Mouse (Mus musculus) midbrain, embryonic 10.5 days (tissue): ENCODE measurements around the gene Rdh19. TPM values are rescaled to one million over a fixed set of nuclear protein-coding genes. Genes with fewer than 3 reads are reported as not detected.
"Not testable (repeated sequence)": the region's sequence is repeated elsewhere in the genome, so short reads cannot be mapped to it uniquely, and the experiment has no call there.

Experiments used
- DNase-seq: peaks from one replicate; pipeline ENCODE4 v3.0.0-alpha.2; 2017; ENCODE audit warnings: low spot score
- H3K27ac ChIP-seq: fragments of 300-500 bp; sonication (generic); replicated peaks from 2 replicates; pipeline ENCODE4 v1.5.1; 2016; ENCODE audit warnings: mild to moderate bottlenecking
- H3K27me3 ChIP-seq: fragments of 300-500 bp; sonication (generic); 2 replicates; pipeline ENCODE4 v1.6.1; 2016; ENCODE audit warnings: low read depth, mild to moderate bottlenecking; ENCODE audit not compliant: poor library complexity, severe bottlenecking
- H3K36me3 ChIP-seq: fragments of 300-500 bp; sonication (generic); 2 replicates; pipeline ENCODE4 v1.6.1; 2016; ENCODE audit warnings: mild to moderate bottlenecking, moderate library complexity
- H3K4me1 ChIP-seq: fragments of 300-500 bp; sonication (generic); 2 replicates; pipeline ENCODE4 v1.6.1; 2016
- H3K4me3 ChIP-seq: fragments of 300-500 bp; sonication (generic); 2 replicates; pipeline ENCODE4 v1.5.1; 2016; ENCODE audit warnings: mild to moderate bottlenecking, moderate library complexity
- H3K9me3 ChIP-seq: fragments of 300-500 bp; sonication (generic); replicated peaks from 2 replicates; pipeline ENCODE4 v1.6.1; 2016; ENCODE audit warnings: mild to moderate bottlenecking
- WGBS: fragments of 180-500 bp; shearing (Covaris S2); methylation state at CpG from one replicate; pipeline ENCODE4 v1.1.7; 2016; 5-methylcytosine and 5-hydroxymethylcytosine counted together
- polyA plus RNA-seq: library from polyadenylated mRNA; unstranded; fragments of >200 nt; fragmentation: Nextera tagmentation; extraction: Ambion mirVana; gene quantifications from 2 replicates; pipeline ENCODE4 v1.2.1, GENCODE M21; 2016

The Rdh19 gene
- polyA plus RNA-seq, 1 experiment from 2014 or later: not detected

DNA sequence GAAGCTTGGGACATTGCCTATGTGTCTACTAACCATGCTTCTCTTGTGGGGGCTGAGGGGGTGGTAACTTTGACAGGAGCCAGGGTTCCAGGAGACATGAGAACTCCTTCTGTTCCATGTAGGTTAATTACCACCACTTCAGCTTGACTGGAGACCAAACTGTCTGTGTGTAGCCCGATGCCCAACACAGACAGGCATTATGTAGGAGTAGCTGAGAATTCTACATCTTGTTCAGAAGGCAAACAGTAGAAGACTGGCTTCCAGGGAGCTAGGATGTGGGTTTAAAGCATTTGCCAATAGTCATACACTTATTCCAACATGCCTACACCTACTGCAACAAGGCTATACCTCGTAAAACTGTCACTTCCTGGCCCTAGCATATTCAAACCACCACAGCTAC is 11.2 kb upstream of the Rdh19 start:
- no peaks in the 10 kb centered on the region for H3K36me3 ChIP-seq
- no peak for DNase-seq
- H3K27ac ChIP-seq: no peak overlapping the region
- WGBS: 88% methylated on average over 2 of the region's 2 CpGs
- H3K27me3 ChIP-seq: no peaks in the 10 kb centered on the region
- H3K4me1 ChIP-seq: no peaks in the 10 kb centered on the region
- H3K4me3 ChIP-seq: no peak overlapping the region
- H3K9me3 ChIP-seq: peaks cover 6% of the 10 kb centered on the region; the same call in 1 of the 2 replicates

DNA sequence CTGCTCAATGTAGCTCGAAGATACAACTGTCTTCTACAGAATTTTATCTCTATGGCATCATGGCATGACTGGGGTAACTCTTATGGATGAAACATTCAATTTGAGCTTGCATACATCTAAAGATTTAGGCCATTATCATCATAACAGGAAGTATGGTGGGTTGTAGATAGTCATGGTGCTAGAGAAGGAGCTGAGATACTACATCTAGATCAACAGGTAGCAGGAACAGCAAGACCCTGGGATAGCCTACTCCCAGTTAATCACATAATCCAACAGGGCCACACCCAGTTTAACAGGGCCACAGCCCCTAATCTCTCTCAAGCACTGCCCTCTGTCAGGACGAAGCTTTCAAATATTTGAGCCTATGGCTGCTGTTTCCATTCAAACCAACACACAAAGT is 9.0 kb upstream of the Rdh19 start:
- H3K4me1 ChIP-seq: no peaks in the 10 kb centered on the region
- H3K27me3 ChIP-seq: no peaks in the 10 kb centered on the region
- no peak for DNase-seq
- no peak overlapping the region for H3K4me3 ChIP-seq
- no peaks in the 10 kb centered on the region for H3K36me3 ChIP-seq
- 82% methylated on average over 2 of the region's 2 CpGs for whole genome bisulfite sequencing
- H3K27ac ChIP-seq: no peak overlapping the region
- peaks cover 6% of the 10 kb centered on the region; the same call in 1 of the 2 replicates for H3K9me3 ChIP-seq

DNA sequence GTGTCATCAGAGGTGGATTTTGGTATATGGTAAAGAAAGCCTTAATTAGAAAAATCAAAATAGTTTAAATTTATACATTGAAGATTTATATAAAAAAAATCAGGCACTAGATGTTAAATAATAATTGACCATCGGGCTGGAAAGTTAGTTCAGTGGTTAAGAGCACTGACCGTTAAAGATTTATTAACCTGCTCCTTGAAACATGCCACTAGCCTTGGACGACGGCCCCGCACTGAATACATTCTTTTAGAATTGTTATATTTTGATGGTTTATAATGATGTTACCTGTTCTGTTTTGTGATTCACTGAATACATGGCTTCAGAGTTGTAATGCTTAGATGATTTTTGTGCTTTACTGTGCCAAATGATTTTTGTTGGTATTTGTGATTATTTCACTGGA is 3.8 kb upstream of the Rdh19 start:
- not testable (repeated sequence) for H3K9me3 ChIP-seq, H3K4me1 ChIP-seq, H3K4me3 ChIP-seq, DNase-seq, H3K27ac ChIP-seq, H3K27me3 ChIP-seq, H3K36me3 ChIP-seq
- 93% methylated on average over 5 of the region's 5 CpGs for WGBS

DNA sequence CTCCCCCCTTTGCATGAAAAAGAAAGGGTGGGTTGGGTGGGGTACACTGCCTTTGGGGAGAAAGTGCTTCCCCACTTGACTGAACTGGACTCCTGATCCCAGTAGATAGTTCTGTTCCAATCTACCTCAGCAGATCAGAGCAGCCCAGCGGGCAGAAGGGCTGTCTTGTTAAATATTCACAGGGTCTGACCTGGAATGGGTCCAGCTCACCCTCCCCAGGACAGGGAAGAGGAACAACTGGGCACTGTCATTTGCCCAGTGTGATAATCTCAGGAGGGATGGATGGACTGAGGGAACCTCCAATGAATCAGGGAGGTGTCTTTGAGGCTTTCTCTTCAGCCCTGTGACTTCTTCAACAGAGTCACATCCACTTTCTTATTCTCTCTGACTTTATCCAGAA is 1.6 kb upstream of the Rdh19 start:
- no peaks in the 10 kb centered on the region for H3K4me1 ChIP-seq
- WGBS: 85% methylated on average over 1 of the region's 1 CpGs
- H3K4me3 ChIP-seq: no peak overlapping the region
- H3K27ac ChIP-seq: no peak overlapping the region
- H3K36me3 ChIP-seq: no peaks in the 10 kb centered on the region
- no peak for DNase-seq
- H3K9me3 ChIP-seq: no peaks in the 10 kb centered on the region
- H3K27me3 ChIP-seq: no peaks in the 10 kb centered on the region

DNA sequence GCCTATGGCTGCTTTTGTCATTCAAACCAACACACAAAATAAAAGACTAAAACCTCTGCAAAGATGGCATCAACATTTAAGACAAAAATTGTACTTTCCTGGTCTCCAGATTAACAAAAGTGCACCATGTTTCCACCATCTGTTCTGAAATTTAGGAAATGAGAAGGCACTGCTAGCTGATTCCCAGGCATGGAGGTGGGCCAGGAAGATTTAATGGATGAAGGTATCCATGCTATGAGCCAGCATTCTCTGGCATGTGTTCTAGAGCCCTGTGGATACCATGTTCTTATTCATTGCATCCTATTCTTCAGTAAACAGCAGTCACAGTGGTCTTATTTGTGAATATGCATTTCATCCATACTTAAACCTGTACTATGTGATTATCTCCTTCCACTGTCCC is 6.6 kb downstream of the Rdh19 start:
- H3K36me3 ChIP-seq: no peaks in the 10 kb centered on the region
- no peaks in the 10 kb centered on the region for H3K27me3 ChIP-seq
- no peak overlapping the region for H3K4me3 ChIP-seq
- no peaks in the 10 kb centered on the region for H3K9me3 ChIP-seq
- no peak for DNase-seq
- H3K4me1 ChIP-seq: no peaks in the 10 kb centered on the region
- H3K27ac ChIP-seq: no peak overlapping the region

DNA sequence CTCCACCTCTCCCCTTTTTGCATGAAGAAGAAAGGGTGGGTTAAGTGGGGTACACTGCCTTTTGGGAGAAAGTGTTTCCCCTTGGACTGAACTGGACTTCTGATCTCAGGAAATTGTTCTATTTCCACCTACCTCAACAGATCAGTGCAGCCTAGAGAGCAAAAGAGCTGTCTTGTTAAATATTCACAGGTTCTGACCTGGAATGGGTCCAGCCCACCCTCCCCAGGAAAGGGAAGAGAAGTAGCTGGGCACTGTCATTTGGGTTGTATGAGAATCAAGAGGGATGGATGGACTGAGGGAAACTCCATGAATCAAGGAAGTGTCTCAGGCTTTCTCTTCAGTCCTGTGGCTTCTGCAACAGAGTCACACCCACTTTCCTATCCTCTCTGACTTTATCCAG is 15.2 kb downstream of the Rdh19 start:
- H3K27ac ChIP-seq: no peak overlapping the region
- no peak for DNase-seq
- 0 out of 2 replicates have a peak, but pooled peaks cover 2% of the 10 kb centered on the region for H3K9me3 ChIP-seq
- H3K27me3 ChIP-seq: no peaks in the 10 kb centered on the region
- no peaks in the 10 kb centered on the region for H3K4me1 ChIP-seq
- H3K4me3 ChIP-seq: no peak overlapping the region
- H3K36me3 ChIP-seq: no peaks in the 10 kb centered on the region

DNA sequence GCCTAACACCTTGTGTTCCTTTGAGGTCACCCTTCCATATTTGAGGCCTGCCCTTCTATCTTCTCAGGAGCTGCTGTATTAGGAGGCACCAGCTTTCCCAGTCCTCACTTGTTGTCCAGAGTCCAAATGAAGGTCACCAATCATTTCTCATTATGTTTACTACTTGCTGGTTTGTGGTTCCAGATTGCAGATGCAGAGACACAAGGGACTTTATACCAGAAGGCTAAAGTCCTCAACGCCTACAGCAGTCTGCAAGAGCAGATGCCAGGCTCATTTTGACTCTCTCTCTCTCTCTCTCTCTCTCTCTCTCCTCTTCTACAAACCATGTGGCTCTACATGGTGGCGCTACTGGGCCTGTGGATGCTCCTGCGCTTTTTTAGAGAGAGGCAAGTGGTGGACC is 16.5 kb downstream of the Rdh19 start, which contains the start of gene Rdh16f2:
Gene Rdh16f2, plus strand, starts transcription at position 243 of the 400 bp plus-strand sequence.
- Histone ChIP-seq H3K27ac (no peak within 1 kb of the TSS), H3K4me3 (no peak within 1 kb of the TSS), H3K9me3 (peaks cover 7% of the 10 kb centered on the region; the same call in 1 of the 2 replicates), H3K4me1 (no peaks in the 10 kb centered on the region), H3K27me3 (no peaks in the 10 kb centered on the region), H3K36me3 (no peaks in the 10 kb centered on the region)
- no peak for DNase-seq
- 86% methylated on average over 3 of the region's 3 CpGs for WGBS

DNA sequence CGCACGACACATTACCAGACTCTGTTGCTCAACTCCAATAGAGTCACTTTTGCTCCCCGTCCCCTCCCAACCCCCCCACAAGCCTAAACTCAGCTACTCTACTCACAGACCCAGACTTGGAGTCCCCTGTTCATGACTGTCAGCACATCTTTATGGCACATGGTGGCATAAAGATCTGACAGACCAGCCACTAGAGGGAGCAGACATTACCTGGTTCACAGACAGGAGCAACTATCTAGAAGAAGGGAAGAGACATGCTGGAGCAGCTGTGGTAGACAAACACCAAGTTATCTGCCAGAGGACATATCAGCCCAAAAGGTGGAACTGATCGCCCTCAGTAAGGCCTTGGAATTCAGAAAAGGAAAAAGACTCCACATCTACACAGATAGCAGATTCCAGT is 22.8 kb downstream of the Rdh19 start:
- Histone ChIP-seq H3K4me1 (no peaks in the 10 kb centered on the region), H3K27ac (no peak overlapping the region), H3K9me3 (peaks cover 7% of the 10 kb centered on the region; the same call in 1 of the 2 replicates), H3K4me3 (no peak overlapping the region), H3K36me3 (no peaks in the 10 kb centered on the region), H3K27me3 (no peaks in the 10 kb centered on the region)
- no peak for DNase-seq
- 75% methylated on average over 4 of the region's 4 CpGs for WGBS

DNA sequence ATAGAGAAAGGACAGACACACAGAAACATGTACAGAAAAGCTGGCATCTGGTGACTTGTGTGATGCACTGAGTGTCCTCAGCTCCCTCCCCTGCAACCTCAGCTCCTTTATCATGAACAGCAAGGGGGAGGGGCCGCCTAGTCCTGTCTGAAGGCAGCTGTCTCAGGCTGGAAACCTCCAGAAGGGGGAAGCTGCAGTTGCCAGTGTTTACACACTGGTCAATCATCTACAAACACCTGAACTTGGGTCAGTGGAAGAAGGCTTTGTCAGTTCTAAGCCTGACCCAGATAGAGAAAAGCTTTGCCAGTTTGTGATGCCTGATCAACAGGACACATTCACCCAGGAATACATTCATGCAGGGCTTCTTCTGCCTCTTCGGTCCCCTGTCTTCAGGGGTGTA is 28.0 kb downstream of the Rdh19 start:
- Histone ChIP-seq H3K27me3 (no peaks in the 10 kb centered on the region), H3K4me1 (no peaks in the 10 kb centered on the region), H3K4me3 (no peak overlapping the region), H3K9me3 (no peaks in the 10 kb centered on the region), H3K27ac (no peak overlapping the region), H3K36me3 (no peaks in the 10 kb centered on the region)
- DNase-seq: no peak
- 56% methylated on average over 2 of the region's 2 CpGs for WGBS

DNA sequence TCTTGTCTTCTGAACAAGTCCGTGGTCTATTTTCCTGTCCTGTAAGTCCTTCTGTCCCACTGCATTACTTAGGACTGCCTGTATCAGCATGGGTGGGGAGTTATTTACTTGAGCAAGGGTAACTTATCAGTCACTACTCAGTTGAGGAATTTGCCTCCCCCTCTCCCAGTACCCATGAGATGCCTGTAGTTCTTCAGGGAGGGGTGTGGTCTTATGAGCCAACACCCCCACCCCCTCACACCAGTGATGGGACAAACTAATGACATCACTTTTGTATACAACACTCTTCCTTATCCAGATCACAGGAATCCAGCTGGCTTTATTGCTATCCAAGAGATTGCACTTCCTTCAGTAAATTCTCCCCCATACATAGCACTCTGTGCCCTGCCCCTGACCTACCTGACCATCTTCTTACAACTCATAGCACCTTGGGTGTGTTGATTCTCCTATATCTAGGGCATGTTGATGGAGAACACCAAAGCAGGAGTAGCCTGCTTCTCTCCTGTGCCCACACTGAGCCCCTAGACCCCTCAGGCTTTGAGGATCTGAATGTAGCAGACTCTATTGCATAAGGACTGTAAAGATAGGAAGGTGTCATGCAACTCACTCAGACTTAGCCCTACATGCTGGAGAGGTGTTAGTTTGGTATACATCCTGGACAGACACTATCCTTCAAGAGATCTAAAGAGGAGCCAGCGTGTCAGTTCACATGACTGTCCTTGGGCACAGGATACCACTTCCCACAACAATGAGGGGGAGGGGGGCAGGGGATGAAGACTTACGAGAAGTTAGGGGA is 28.7 kb downstream of the Rdh19 start:
- Histone ChIP-seq H3K4me1 (no peaks in the 10 kb centered on the region), H3K9me3 (no peaks in the 10 kb centered on the region), H3K36me3 (no peaks in the 10 kb centered on the region), H3K4me3 (no peak overlapping the region), H3K27ac (no peak overlapping the region), H3K27me3 (no peaks in the 10 kb centered on the region)
- no peak for DNase-seq
- WGBS: 83% methylated on average over 3 of the region's 3 CpGs

DNA sequence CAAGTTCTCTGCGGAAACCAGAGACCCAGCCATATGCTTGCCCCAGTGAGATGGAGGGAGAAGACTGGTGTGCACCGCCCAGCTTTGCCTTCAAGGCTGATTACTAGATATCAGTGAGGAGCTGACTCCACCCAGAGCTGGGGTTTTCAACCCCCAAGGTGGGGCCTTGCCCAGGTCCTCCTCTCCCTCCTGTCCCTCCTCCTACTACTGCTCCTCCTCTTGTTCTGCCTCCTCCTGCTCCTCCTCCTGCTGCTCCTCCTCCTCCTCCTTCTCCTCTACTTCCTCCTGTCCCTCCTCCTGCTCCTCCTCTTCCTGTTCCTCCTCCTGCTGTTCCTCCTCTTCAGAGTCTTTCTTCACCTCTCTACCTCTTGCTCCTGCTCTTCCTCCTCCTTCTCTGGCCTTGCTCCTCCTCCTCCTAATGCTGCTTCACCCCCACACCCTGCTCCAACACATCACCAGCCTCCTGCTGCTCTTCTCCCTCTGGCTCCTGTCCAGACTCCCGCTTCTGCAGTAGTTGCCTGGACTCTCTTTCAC is 29.5 kb downstream of the Rdh19 start:
- no peak overlapping the region for H3K27ac ChIP-seq
- 81% methylated on average over 3 of the region's 3 CpGs for WGBS
- H3K4me1 ChIP-seq: no peaks in the 10 kb centered on the region
- no peaks in the 10 kb centered on the region for H3K36me3 ChIP-seq
- H3K9me3 ChIP-seq: no peaks in the 10 kb centered on the region
- no peak for DNase-seq
- no peaks in the 10 kb centered on the region for H3K27me3 ChIP-seq
- no peak overlapping the region for H3K4me3 ChIP-seq

DNA sequence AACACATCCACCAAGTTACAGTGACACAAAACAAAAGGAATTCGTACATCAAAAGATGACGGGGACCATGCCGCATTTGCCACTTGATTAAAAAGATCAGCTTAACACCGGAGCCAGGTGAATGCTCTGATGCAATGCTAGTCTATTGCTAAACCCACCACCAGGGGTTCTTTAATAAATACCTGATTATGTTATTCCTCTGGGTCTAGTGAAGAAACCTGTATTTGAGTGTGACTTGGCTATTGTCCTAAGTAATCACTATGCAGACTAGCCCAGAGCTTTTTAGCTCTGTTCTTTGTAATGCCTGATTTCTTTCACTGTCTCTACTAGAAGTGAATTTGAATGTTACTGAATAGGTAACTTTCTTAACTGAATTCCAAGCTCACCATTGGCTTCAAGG is 31.3 kb downstream of the Rdh19 start:
- 89% methylated on average over 4 of the region's 4 CpGs for WGBS
- no peak overlapping the region for H3K27ac ChIP-seq
- no peaks in the 10 kb centered on the region for H3K4me1 ChIP-seq
- no peaks in the 10 kb centered on the region for H3K36me3 ChIP-seq
- no peak for DNase-seq
- no peaks in the 10 kb centered on the region for H3K27me3 ChIP-seq
- no peaks in the 10 kb centered on the region for H3K9me3 ChIP-seq
- no peak overlapping the region for H3K4me3 ChIP-seq

DNA sequence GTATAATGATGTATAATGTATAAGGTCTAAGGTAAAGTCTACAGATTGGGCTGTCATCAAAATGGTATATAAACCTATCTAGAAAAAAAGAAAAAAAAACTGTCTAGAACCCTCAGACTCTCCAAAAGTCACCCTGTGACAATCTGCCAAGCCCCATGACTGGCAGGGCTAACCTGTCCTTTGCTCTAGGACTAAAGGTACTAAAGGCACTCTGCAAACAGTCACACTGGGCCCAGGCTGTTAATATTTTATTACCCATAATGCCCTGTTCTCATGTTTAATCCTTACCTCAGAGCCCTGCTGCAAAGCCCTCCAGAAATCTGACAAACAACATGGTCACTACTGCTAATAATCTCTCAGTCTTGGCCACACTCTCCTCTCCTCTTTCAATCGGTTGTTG is 36.8 kb downstream of the Rdh19 start:
- DNase-seq: no peak
- Histone ChIP-seq H3K4me1 (peaks cover 7% of the 10 kb centered on the region; the same call in 1 of the 2 replicates), H3K4me3 (no peak overlapping the region), H3K27ac (no peak overlapping the region), H3K27me3 (no peaks in the 10 kb centered on the region), H3K9me3 (no peaks in the 10 kb centered on the region), H3K36me3 (no peaks in the 10 kb centered on the region)
- 77% methylated on average over 1 of the region's 1 CpGs for WGBS
